26 mouse cellular contexts compared by ENCODE assay signal in the genomic region with DNA sequence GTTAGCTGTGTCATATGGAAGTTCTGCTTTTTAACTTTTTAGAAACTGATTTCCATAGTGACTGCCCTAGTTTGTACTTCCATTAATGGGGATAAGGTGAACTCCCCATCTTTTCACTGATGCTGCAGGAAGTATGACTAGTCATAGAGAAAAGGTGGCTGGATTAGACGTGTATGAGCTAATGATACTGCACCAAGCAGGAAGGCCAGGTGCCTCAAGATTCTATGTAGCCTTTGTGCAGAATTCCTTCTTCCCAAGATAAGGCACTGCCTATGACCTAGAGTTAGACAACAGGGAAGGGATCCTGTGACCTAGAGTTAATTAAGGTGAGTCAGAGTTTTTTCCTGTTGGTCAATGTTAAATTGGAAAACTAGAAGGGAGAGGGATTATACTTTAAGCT. TPM values are rescaled to one million over a fixed set of nuclear protein-coding genes. Genes with fewer than 3 reads are reported as not detected.
"Had no signal": no experiment of that assay in that cellular context is flagged by ENCODE, and none has a peak within 500 bp of the region (broad histone marks: within the 10 kb centered on the region; RNA-seq: fewer than 3 reads in every experiment).

No protein-coding gene starts in this region.

- H3K4me2 ChIP-seq: lung, embryonic 14.5 days; midbrain, embryonic 12.5 days; neural tube, embryonic 13.5 days; neural tube, embryonic 15.5 days; stomach, embryonic 15.5 days had no signal

- H3K27ac ChIP-seq: liver, embryonic 14.5 days; midbrain, embryonic 12.5 days; neural tube, embryonic 13.5 days; neural tube, embryonic 15.5 days; stomach, embryonic 15.5 days had no signal

- ATAC-seq: midbrain, embryonic 16.5 days had no signal

- DNase-seq: lung, adult 18-20 months; lung, embryonic 14.5 days; lung, postnatal 10 days; lung, postnatal 4 days; midbrain, embryonic 14.5 days; retina, postnatal 1 day; right cerebral cortex, adult 18-20 months; right cerebral cortex, postnatal 25 days; right cerebral cortex, postnatal 4 days; thymus, adult 18-20 months; thymus, postnatal 25 days; thymus, postnatal 4 days had no signal

- H3K9me3 ChIP-seq: megakaryocyte, embryonic 14.5 days; midbrain, embryonic 12.5 days; neural tube, embryonic 13.5 days; neural tube, embryonic 15.5 days; stomach, embryonic 15.5 days had no signal

- H3K36me3 ChIP-seq: midbrain, embryonic 12.5 days; neural tube, embryonic 13.5 days; neural tube, embryonic 15.5 days; stomach, embryonic 15.5 days had no signal

- H3K9ac ChIP-seq: liver, embryonic 14.5 days; lung, embryonic 14.5 days; midbrain, embryonic 12.5 days; neural tube, embryonic 13.5 days; neural tube, embryonic 15.5 days; stomach, embryonic 15.5 days had no signal

- H3K4me1 ChIP-seq: midbrain, embryonic 12.5 days; neural tube, embryonic 13.5 days; neural tube, embryonic 15.5 days; stomach, embryonic 15.5 days had no signal

- H3K27me3 ChIP-seq: megakaryocyte, embryonic 14.5 days; midbrain, embryonic 12.5 days; neural tube, embryonic 13.5 days; neural tube, embryonic 15.5 days; stomach, embryonic 15.5 days had no signal

- H3K4me3 ChIP-seq: megakaryocyte, embryonic 14.5 days; midbrain, embryonic 12.5 days; myocyte; neural tube, embryonic 13.5 days; neural tube, embryonic 15.5 days; stomach, embryonic 15.5 days had no signal

RNA-seq across cellular contexts. Expression of gene Il1rn, which starts 19.7 kb away (rescaled TPM):
- polyA plus RNA-seq: midbrain, embryonic 12.5 days; midbrain, embryonic 16.5 days; neural tube, embryonic 11.5 days; neural tube, embryonic 15.5 days had no signal

RNA-seq across cellular contexts. Expression of gene Il1f10, which starts 25.9 kb away (rescaled TPM):
- polyA plus RNA-seq: liver, embryonic 14.5 days; liver, embryonic 16.5 days; lung, embryonic 14.5 days; lung, embryonic 16.5 days; midbrain, embryonic 12.5 days; midbrain, embryonic 14.5 days; midbrain, embryonic 16.5 days; myocyte; neural tube, embryonic 11.5 days; neural tube, embryonic 13.5 days; neural tube, embryonic 15.5 days; small intestine, adult 2 months; spleen, adult 2 months; stomach, embryonic 15.5 days; urinary bladder, adult 2 months had no signal

RNA-seq across cellular contexts. Expression of gene Il1f5, which starts 40.2 kb away (rescaled TPM):
- polyA plus RNA-seq: liver, embryonic 14.5 days; liver, embryonic 16.5 days; lung, embryonic 14.5 days; lung, embryonic 16.5 days; midbrain, embryonic 12.5 days; midbrain, embryonic 14.5 days; midbrain, embryonic 16.5 days; myocyte; neural tube, embryonic 11.5 days; neural tube, embryonic 13.5 days; neural tube, embryonic 15.5 days; small intestine, adult 2 months; spleen, adult 2 months had no signal

RNA-seq across cellular contexts. Expression of gene Psd4, which starts 50.5 kb away (rescaled TPM):
- polyA plus RNA-seq: myocyte had no signal
